Mouse (Mus musculus): Measurements from ENCODE around the gene Tmem229a.

GRCm38 (mm10) chr6:24905101-24905500 is 51.0 kb downstream of the Tmem229a start:
- TF ChIP-seq CTCF (IDR thresholded peaks at IDR 0.05; ENCODE audit: low read depth) (no peak), EP300 (IDR thresholded peaks at IDR 0.05; ENCODE audit: low read depth) (no peak)

Measured in liver, postnatal 0 days (tissue).